ENCODE assay signal across 8 mouse cellular contexts in genomic region chr12:100528246-100528645, GRCm38 (mm10). TPM values are rescaled to one million over a fixed set of nuclear protein-coding genes. Genes with fewer than 3 reads are reported as not detected.
A peak's percentile ranks its signal among the peaks of the same experiment; 100 is the strongest.
DNase-seq lines count a peak whose midpoint lies in the region; ATAC-seq lines count a peak whose summit lies in the region.

No protein-coding gene starts in this region.

- WGBS in kidney, embryonic 15.5 days: 30% methylated on average over 3 of the region's 3 CpGs
- 42% methylated on average over 3 of the region's 3 CpGs for WGBS in hindbrain, embryonic 10.5 days
- 73% methylated on average over 3 of the region's 3 CpGs for WGBS in midbrain, embryonic 16.5 days

- ATAC-seq in kidney, embryonic 15.5 days (replicated peaks; ENCODE audit: low FRiP score): no peak
- ATAC-seq in midbrain, embryonic 16.5 days: peak; percentile 30; the same call in 1 of the 2 replicates

- intact Hi-C loops in left cerebral cortex, postnatal 4 days (cut with DNase I): no loop called here

- H3K36me3 ChIP-seq in kidney, embryonic 15.5 days: no peaks in the 10 kb centered on the region
- H3K36me3 ChIP-seq in hindbrain, embryonic 10.5 days: no peaks in the 10 kb centered on the region
- H3K36me3 ChIP-seq in midbrain, embryonic 16.5 days (ENCODE audit: control insufficient read depth, insufficient read depth, low read length): no peaks in the 10 kb centered on the region

- peaks cover 38% of the 10 kb centered on the region for H3K4me1 ChIP-seq in kidney, embryonic 15.5 days
- H3K4me1 ChIP-seq in hindbrain, embryonic 10.5 days (replicated peaks): peaks cover 44% of the 10 kb centered on the region
- peaks cover 8% of the 10 kb centered on the region; the same call in 1 of the 2 replicates for H3K4me1 ChIP-seq in midbrain, embryonic 16.5 days (ENCODE audit: control insufficient read depth, insufficient read depth, low read length)

- H3K4me2 ChIP-seq in kidney, embryonic 15.5 days: peak overlapping the region; percentile 59
- peak overlapping the region; percentile 65 for H3K4me2 ChIP-seq in midbrain, embryonic 16.5 days (ENCODE audit: low read length)

- H3K9me3 ChIP-seq in kidney, embryonic 15.5 days (replicated peaks): no peaks in the 10 kb centered on the region
- H3K9me3 ChIP-seq in hindbrain, embryonic 10.5 days: no peaks in the 10 kb centered on the region
- H3K9me3 ChIP-seq in midbrain, embryonic 16.5 days (replicated peaks; ENCODE audit: control insufficient read depth, low read length, poor library complexity, severe bottlenecking): no peaks in the 10 kb centered on the region

- H3K4me3 ChIP-seq in kidney, embryonic 15.5 days (replicated peaks): no peak overlapping the region; the same call in 1 of the 2 replicates
- no peak overlapping the region for H3K4me3 ChIP-seq in hindbrain, embryonic 10.5 days
- no peak overlapping the region for H3K4me3 ChIP-seq in midbrain, embryonic 16.5 days (ENCODE audit: low read depth, low read length)

- no peaks in the 10 kb centered on the region for H3K27me3 ChIP-seq in kidney, embryonic 15.5 days
- H3K27me3 ChIP-seq in hindbrain, embryonic 10.5 days (ENCODE audit: insufficient read depth, poor library complexity, severe bottlenecking): no peaks in the 10 kb centered on the region
- H3K27me3 ChIP-seq in midbrain, embryonic 16.5 days (ENCODE audit: control insufficient read depth, insufficient read depth, low read depth, low read length): no peaks in the 10 kb centered on the region

- peak overlapping the region; percentile 75 for H3K27ac ChIP-seq in kidney, embryonic 15.5 days
- H3K27ac ChIP-seq in hindbrain, embryonic 10.5 days: peak overlapping the region; percentile 86
- no peak overlapping the region for H3K27ac ChIP-seq in midbrain, embryonic 16.5 days (ENCODE audit: low read length)

- no peak overlapping the region for H3K9ac ChIP-seq in kidney, embryonic 15.5 days
- H3K9ac ChIP-seq in midbrain, embryonic 16.5 days (ENCODE audit: low read depth, low read length): no peak overlapping the region

- DNase-seq in kidney, adult 9 months: no peak
- peak; percentile 32 for DNase-seq in brain, adult 2 months (ENCODE audit: low read depth, low spot score)
- no peak for DNase-seq in hindbrain, embryonic 10.5 days (ENCODE audit: low spot score)
- no peak for DNase-seq in natural killer cell, adult 2 months (ENCODE audit: low spot score in 2 of 2)
- DNase-seq in left cerebral cortex, postnatal 4 days: no peak
- no peak for DNase-seq in urinary bladder, postnatal 25 days (ENCODE audit: low spot score)

RNA-seq across cellular contexts. Expression of gene Ttc7b, which starts 7.6 kb away (rescaled TPM):
- 4.2 and 4.3 TPM in 2 replicates for polyA plus RNA-seq in kidney, embryonic 15.5 days (2015; fragmentation: Nextera tagmentation; extraction: Ambion mirVana)
- 5.4 and 5.6 TPM in 2 replicates for polyA plus RNA-seq in hindbrain, embryonic 10.5 days (2016; fragmentation: Nextera tagmentation; extraction: Ambion mirVana)
- 7.2 and 7.9 TPM in 2 replicates for polyA plus RNA-seq in midbrain, embryonic 16.5 days (2015; fragmentation: Nextera tagmentation; extraction: Ambion mirVana)
- 10 to 100 TPM; 78.9 to 85.6 TPM for total RNA-seq in left cerebral cortex, postnatal 4 days (2021)
